Mouse (Mus musculus): Measurements from ENCODE around the gene Eif3d.

DNA sequence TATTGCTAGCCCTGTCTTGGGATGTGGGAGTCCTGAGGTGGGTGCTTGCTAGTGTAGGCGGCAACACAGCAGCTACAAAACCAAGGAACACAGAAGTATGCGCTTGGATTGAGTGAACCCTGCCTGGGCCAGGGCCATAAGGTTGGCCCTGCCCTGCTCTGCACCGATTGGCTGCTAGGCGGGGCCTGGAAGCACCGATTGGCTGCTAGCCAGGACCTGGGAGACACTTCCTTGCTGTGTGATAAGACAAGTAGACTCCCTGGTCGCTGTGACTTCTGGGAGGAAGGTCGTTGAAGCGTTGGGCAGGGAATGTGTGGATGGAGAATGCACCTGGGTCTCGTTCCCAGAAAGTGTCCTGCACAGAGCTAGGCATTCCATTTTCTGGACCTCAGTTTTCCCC, 33.3 kb upstream of the Eif3d start:
- TF ChIP-seq CTCF (IDR thresholded peaks at IDR 0.05; ENCODE audit: low read depth, low read length): no peak
- no peak for TF ChIP-seq GATA2 (IDR thresholded peaks at IDR 0.05; ENCODE audit: borderline replicate concordance, low read depth, low read length)
- no peak for TF ChIP-seq GATA1 (IDR thresholded peaks at IDR 0.05; ENCODE audit: borderline replicate concordance, low read length)
- TF ChIP-seq TAL1 (conservative IDR thresholded peaks at IDR 0.05; ENCODE audit: low read depth, low read length): no peak
- TF ChIP-seq POLR2AphosphoS5 (IDR thresholded peaks at IDR 0.05; ENCODE audit: insufficient replicate concordance, low read depth, low read length): no peak
